In genomic region chr19:40332303-40332702, GRCm38 (mm10) we compare ENCODE assay signal across 23 mouse cellular contexts.
DNase-seq lines count a peak whose midpoint lies in the region; ATAC-seq and TF ChIP-seq lines count a peak whose summit lies in the region.
"Had no signal": no experiment of that assay in that cellular context is flagged by ENCODE, and none has a peak within 500 bp of the region (broad histone marks: within the 10 kb centered on the region; RNA-seq: fewer than 3 reads in every experiment).

No protein-coding gene starts in this region.

- TF ChIP-seq CTCF in gastrocnemius, adult 2 months (IDR thresholded peaks at IDR 0.05): no peak

- no peaks in the 10 kb centered on the region for H3K36me3 ChIP-seq in heart, embryonic 11.5 days (ENCODE audit: control insufficient read depth, insufficient read depth, low read length)
- peaks cover 9% of the 10 kb centered on the region; the same call in 1 of the 2 replicates for H3K36me3 ChIP-seq in heart, embryonic 15.5 days
- H3K36me3 ChIP-seq in forebrain, embryonic 16.5 days (ENCODE audit: control insufficient read depth, insufficient read depth): 0 out of 2 replicates have a peak, but pooled peaks cover 2% of the 10 kb centered on the region
- H3K36me3 ChIP-seq: forebrain, embryonic 10.5 days had no signal

- no peak overlapping the region for H3K4me3 ChIP-seq in gastrocnemius, adult 2 months
- H3K4me3 ChIP-seq in heart, embryonic 11.5 days (ENCODE audit: low read depth, low read length): no peak overlapping the region
- no peak overlapping the region for H3K4me3 ChIP-seq in heart, embryonic 15.5 days
- no peak overlapping the region for H3K4me3 ChIP-seq in forebrain, embryonic 16.5 days (replicated peaks; ENCODE audit: low read length)
- H3K4me3 ChIP-seq: embryonic facial prominence, embryonic 15.5 days; erythroblast, embryonic 14.5 days; forebrain, embryonic 10.5 days; hindbrain, embryonic 15.5 days had no signal

- intact Hi-C loops in gastrocnemius, adult 2 months (cut with DNase I): no loop called here
- intact Hi-C loops in heart, postnatal 14 days (cut with DNase I): no loop called here

- no peaks in the 10 kb centered on the region for H3K9me3 ChIP-seq in heart, embryonic 11.5 days (replicated peaks; ENCODE audit: control insufficient read depth, low read length)
- no peaks in the 10 kb centered on the region for H3K9me3 ChIP-seq in heart, embryonic 15.5 days (replicated peaks)
- no peaks in the 10 kb centered on the region for H3K9me3 ChIP-seq in forebrain, embryonic 16.5 days (ENCODE audit: control insufficient read depth, low read length)
- H3K9me3 ChIP-seq: embryonic facial prominence, embryonic 15.5 days; forebrain, embryonic 10.5 days; G1E; hindbrain, embryonic 15.5 days had no signal

- H3K4me1 ChIP-seq in heart, embryonic 11.5 days (ENCODE audit: control insufficient read depth, insufficient read depth, low read length): peaks cover 25% of the 10 kb centered on the region
- peaks cover 22% of the 10 kb centered on the region for H3K4me1 ChIP-seq in heart, embryonic 15.5 days (replicated peaks)
- H3K4me1 ChIP-seq in forebrain, embryonic 16.5 days (replicated peaks; ENCODE audit: control insufficient read depth, insufficient read depth, low read length): no peaks in the 10 kb centered on the region
- H3K4me1 ChIP-seq: embryonic facial prominence, embryonic 15.5 days; hindbrain, embryonic 15.5 days had no signal

- WGBS in heart, embryonic 11.5 days (ENCODE audit: insufficient replicate concordance): 50% methylated on average over 6 of the region's 6 CpGs
- 66% methylated on average over 6 of the region's 6 CpGs for WGBS in heart, embryonic 15.5 days
- WGBS in forebrain, embryonic 16.5 days: 96% methylated on average over 6 of the region's 6 CpGs

- H3K27ac ChIP-seq in gastrocnemius, adult 2 months: peak overlapping the region; percentile 78
- peak overlapping the region; percentile 62 for H3K27ac ChIP-seq in heart, embryonic 11.5 days (ENCODE audit: low read depth, low read length)
- H3K27ac ChIP-seq in heart, embryonic 15.5 days: peak overlapping the region; percentile 61
- H3K27ac ChIP-seq in forebrain, embryonic 16.5 days (ENCODE audit: low read length): no peak overlapping the region
- H3K27ac ChIP-seq: embryonic facial prominence, embryonic 15.5 days; forebrain, embryonic 10.5 days; hindbrain, embryonic 15.5 days; kidney, postnatal 0 days had no signal

- no peak for ATAC-seq in heart, embryonic 11.5 days (replicated peaks; ENCODE audit: insufficient number of reproducible peaks, low FRiP score, low TSS enrichment)
- no peak for ATAC-seq in heart, embryonic 15.5 days (replicated peaks; ENCODE audit: insufficient number of reproducible peaks, insufficient read depth, low FRiP score, low read depth)
- no peak for ATAC-seq in forebrain, embryonic 16.5 days
- ATAC-seq: CD4-positive, CD25-positive, alpha-beta regulatory T cell, adult 4 months; forebrain, embryonic 14.5 days had no signal

- H3K27me3 ChIP-seq in heart, embryonic 11.5 days (ENCODE audit: control insufficient read depth, insufficient read depth, low read length): no peaks in the 10 kb centered on the region
- no peaks in the 10 kb centered on the region for H3K27me3 ChIP-seq in heart, embryonic 15.5 days
- no peaks in the 10 kb centered on the region for H3K27me3 ChIP-seq in forebrain, embryonic 16.5 days (replicated peaks; ENCODE audit: control insufficient read depth, insufficient read depth, low read length)
- H3K27me3 ChIP-seq: embryonic facial prominence, embryonic 15.5 days; hindbrain, embryonic 15.5 days had no signal

- no peak overlapping the region for H3K4me2 ChIP-seq in heart, embryonic 11.5 days
- no peak overlapping the region for H3K4me2 ChIP-seq in heart, embryonic 15.5 days
- H3K4me2 ChIP-seq in forebrain, embryonic 16.5 days (ENCODE audit: low read length): no peak overlapping the region
- H3K4me2 ChIP-seq: embryonic facial prominence, embryonic 15.5 days; hindbrain, embryonic 15.5 days had no signal

- no peak for DNase-seq in gastrocnemius, adult 2 months
- no peak for DNase-seq in gastrocnemius, adult 8-10 months (ENCODE audit: low spot score in 2 of 2)
- no peak for DNase-seq in heart, adult 18-20 months
- no peak for DNase-seq in heart, postnatal 14 days
- DNase-seq: adrenal gland, adult 8-10 months; adrenal gland, postnatal 36 days; B cell, adult 2 months; cerebellum, adult 11 months; cerebellum, adult 8-10 months; cerebellum, postnatal 14 days; embryo, embryonic 11 days; kidney, adult 2 months had no signal

- H3K9ac ChIP-seq in heart, embryonic 11.5 days (ENCODE audit: low read depth, low read length): 0 out of 2 replicates have a peak overlapping the region, but pooled peaks have one; percentile 34
- H3K9ac ChIP-seq in heart, embryonic 15.5 days: no peak overlapping the region
- no peak overlapping the region for H3K9ac ChIP-seq in forebrain, embryonic 16.5 days (replicated peaks; ENCODE audit: low read depth, low read length)
- H3K9ac ChIP-seq: embryonic facial prominence, embryonic 15.5 days; hindbrain, embryonic 15.5 days had no signal
